Mouse (Mus musculus) lung, postnatal 0 days (tissue): ENCODE measurements around the gene Ntf5. TPM values are rescaled to one million over a fixed set of nuclear protein-coding genes. Genes with fewer than 3 reads are reported as not detected.

ENCODE experiments used
- ATAC-seq: fragments of 200-750 bp; cut with Nextera tagmentation; 2 replicates; pipeline ENCODE4 v1.8.0; 2017; ENCODE audit warnings: moderate library complexity
- DNase-seq: peaks from one replicate; pipeline ENCODE4 v3.0.0-alpha.2; 2016; ENCODE audit warnings: low spot score
- H3K27ac ChIP-seq: fragments of 300-500 bp; sonication (generic); 2 replicates; pipeline ENCODE4 v1.5.1; 2014; ENCODE audit warnings: antibody characterized with exemption, mild to moderate bottlenecking, low read length, mixed read lengths
- H3K27me3 ChIP-seq: fragments of 300-500 bp; sonication (generic); replicated peaks from 2 replicates; pipeline ENCODE4 v1.6.1; 2014; ENCODE audit warnings: low read length, mixed read lengths; ENCODE audit not compliant: insufficient read depth
- H3K36me3 ChIP-seq: fragments of 300-500 bp; sonication (generic); 2 replicates; pipeline ENCODE4 v1.6.1; 2014; ENCODE audit warnings: low read length, mixed read lengths; ENCODE audit not compliant: insufficient read depth
- H3K4me1 ChIP-seq: fragments of 300-500 bp; sonication (generic); 2 replicates; pipeline ENCODE4 v1.6.1; 2014; ENCODE audit warnings: antibody characterized with exemption, low read depth, low read length, mixed read lengths; ENCODE audit not compliant: insufficient read depth
- H3K4me2 ChIP-seq: fragments of 300-500 bp; sonication (generic); replicated peaks from 2 replicates; pipeline ENCODE4 v1.6.1; 2014; ENCODE audit warnings: low read depth, mild to moderate bottlenecking, low read length, moderate library complexity, mixed read lengths
- H3K4me3 ChIP-seq: fragments of 300-500 bp; sonication (generic); 2 replicates; pipeline ENCODE4 v1.5.1; 2014; ENCODE audit warnings: low read depth, low read length
- H3K9ac ChIP-seq: fragments of 300-500 bp; sonication (generic); replicated peaks from 2 replicates; pipeline ENCODE4 v1.6.1; 2014; ENCODE audit warnings: low read depth, mild to moderate bottlenecking
- H3K9me3 ChIP-seq: fragments of 300-500 bp; sonication (generic); 2 replicates; pipeline ENCODE4 v1.6.1; 2016; ENCODE audit warnings: low read length, mixed read lengths
- CTCF ChIP-seq: IDR thresholded peaks from 2 replicates; pipeline ENCODE4 v1.5.1; 2016; ENCODE audit warnings: antibody characterized with exemption, mild to moderate bottlenecking
- EP300 ChIP-seq: IDR thresholded peaks from 2 replicates; pipeline ENCODE4 v1.6.1; 2016; ENCODE audit warnings: antibody characterized with exemption, mild to moderate bottlenecking, control low read depth
- WGBS: fragments of 180-500 bp; shearing (Covaris S2); extraction: QIAGEN DNeasy Blood & Tissue Kit; methylation state at CpG from one replicate; pipeline ENCODE4 v1.1.7; 2014; 5-methylcytosine and 5-hydroxymethylcytosine counted together
- polyA plus RNA-seq: library from polyadenylated mRNA; unstranded; fragments of >200 nt; fragmentation: Nextera tagmentation; extraction: Ambion mirVana; gene quantifications from 2 replicates; pipeline ENCODE4 v1.2.1, GENCODE M21; 2015

Ntf5 gene
- polyA plus RNA-seq, 1 experiment from 2014 or later = 7.1 TPM

DNA sequence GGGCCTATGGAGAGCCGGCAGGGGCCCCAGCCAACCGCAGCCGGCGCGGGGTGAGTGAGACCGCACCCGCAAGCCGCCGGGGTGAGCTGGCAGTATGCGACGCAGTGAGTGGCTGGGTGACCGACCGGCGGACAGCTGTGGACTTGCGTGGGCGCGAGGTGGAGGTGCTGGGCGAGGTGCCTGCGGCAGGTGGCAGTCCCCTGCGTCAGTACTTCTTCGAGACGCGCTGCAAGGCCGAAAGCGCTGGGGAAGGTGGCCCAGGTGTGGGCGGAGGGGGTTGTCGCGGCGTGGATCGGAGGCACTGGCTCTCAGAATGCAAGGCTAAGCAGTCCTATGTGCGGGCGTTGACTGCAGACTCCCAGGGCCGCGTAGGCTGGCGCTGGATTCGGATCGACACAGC, 2.1 kb downstream of the Ntf5 start:
- TF ChIP-seq CTCF (no peak), EP300 (no peak)
- H3K4me3 ChIP-seq = peak overlapping the region; percentile 14; the same call in 1 of the 2 replicates
- peaks cover 27% of the 10 kb centered on the region for H3K27me3 ChIP-seq
- 13% methylated on average over 33 of the region's 37 CpGs for WGBS
- ATAC-seq = peak; percentile 31
- no peak overlapping the region for H3K9ac ChIP-seq
- DNase-seq = peak; percentile 46
- no peaks in the 10 kb centered on the region for H3K36me3 ChIP-seq
- no peaks in the 10 kb centered on the region for H3K9me3 ChIP-seq
- no peaks in the 10 kb centered on the region; the same call in 1 of the 2 replicates for H3K4me1 ChIP-seq
- H3K4me2 ChIP-seq = peak overlapping the region; percentile 47
- H3K27ac ChIP-seq = no peak overlapping the region; the same call in 1 of the 2 replicates

DNA sequence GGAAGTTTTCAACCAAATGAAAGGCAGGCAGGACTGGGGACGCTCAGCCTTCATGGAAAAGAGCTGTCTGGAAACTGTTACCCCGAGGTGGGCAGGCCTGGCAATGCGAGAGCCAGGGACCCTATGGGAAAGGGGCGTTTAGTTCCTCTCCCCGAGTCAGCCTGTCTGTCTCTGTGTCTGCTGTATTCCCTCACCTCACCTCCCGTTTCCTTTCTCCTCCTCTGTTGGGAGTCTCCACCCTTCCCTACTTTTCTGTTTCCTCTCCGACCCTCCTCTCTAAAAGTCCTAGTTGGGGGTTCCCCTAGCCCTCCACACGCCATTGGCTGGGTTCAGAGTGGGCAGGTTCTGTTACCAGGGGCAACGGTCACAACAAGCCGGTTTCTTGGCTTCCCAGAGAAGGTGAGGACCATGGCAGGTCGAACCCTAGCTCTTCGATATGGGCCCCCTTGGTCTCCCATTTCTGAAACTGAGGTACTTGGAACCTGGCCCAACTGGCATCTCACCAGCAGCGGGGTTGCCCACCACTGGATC, 4.5 kb downstream of the Ntf5 start:
- no peak overlapping the region for H3K4me3 ChIP-seq
- no peak overlapping the region for H3K4me2 ChIP-seq
- H3K27me3 ChIP-seq = peaks cover 27% of the 10 kb centered on the region
- no peak overlapping the region; the same call in 1 of the 2 replicates for H3K9ac ChIP-seq
- ATAC-seq (no peak), DNase-seq (peak; percentile 33)
- H3K36me3 ChIP-seq = 0 out of 2 replicates have a peak, but pooled peaks cover 5% of the 10 kb centered on the region
- WGBS = 11% methylated on average over 13 of the region's 13 CpGs
- no peaks in the 10 kb centered on the region for H3K9me3 ChIP-seq
- no peak overlapping the region for H3K27ac ChIP-seq
- H3K4me1 ChIP-seq = no peaks in the 10 kb centered on the region; the same call in 1 of the 2 replicates
- TF ChIP-seq EP300 (no peak), CTCF (no peak)

- H3K4me3 ChIP-seq = no peak overlapping the region
- no peaks in the 10 kb centered on the region for H3K4me1 ChIP-seq
- H3K9me3 ChIP-seq = no peaks in the 10 kb centered on the region
- peaks cover 22% of the 10 kb centered on the region for H3K36me3 ChIP-seq
- H3K27me3 ChIP-seq = peaks cover 9% of the 10 kb centered on the region; the same call in 1 of the 2 replicates
- WGBS = 15% methylated on average over 26 of the region's 27 CpGs
- no peak overlapping the region for H3K9ac ChIP-seq
- DNase-seq (peak; percentile 23), ATAC-seq (peak; percentile 34; the same call in 1 of the 2 replicates)
- TF ChIP-seq EP300 (no peak), CTCF (no peak)
- H3K27ac ChIP-seq = no peak overlapping the region
- H3K4me2 ChIP-seq = no peak overlapping the region
Observed at GRCm38 (mm10) chr7:45419859-45420614, 6.5 kb downstream of the Ntf5 start.

DNA sequence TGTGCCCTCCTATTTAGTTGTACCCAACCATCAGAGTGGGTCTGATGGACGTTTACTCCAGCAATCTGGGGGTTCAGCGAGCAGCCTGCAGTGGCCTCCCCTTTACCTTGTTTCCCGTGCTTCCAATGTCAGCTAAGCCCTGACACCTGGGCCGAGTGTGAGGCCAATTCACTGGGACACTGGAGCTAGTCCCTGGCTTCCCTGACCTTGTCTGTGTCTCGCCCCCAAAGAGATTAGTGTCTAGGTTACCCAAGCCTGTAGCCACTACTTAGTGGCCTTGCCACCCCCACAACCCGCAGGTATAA, 7.1 kb downstream of the Ntf5 start, which contains the start of gene Lhb:
Gene Lhb, plus strand, starts transcription at position 206 of the 305 bp plus-strand sequence.
- Histone ChIP-seq H3K4me2 (no peak within 1 kb of the TSS), H3K27me3 (peaks cover 6% of the 10 kb centered on the region; the same call in 1 of the 2 replicates), H3K9ac (no peak within 1 kb of the TSS)

DNA sequence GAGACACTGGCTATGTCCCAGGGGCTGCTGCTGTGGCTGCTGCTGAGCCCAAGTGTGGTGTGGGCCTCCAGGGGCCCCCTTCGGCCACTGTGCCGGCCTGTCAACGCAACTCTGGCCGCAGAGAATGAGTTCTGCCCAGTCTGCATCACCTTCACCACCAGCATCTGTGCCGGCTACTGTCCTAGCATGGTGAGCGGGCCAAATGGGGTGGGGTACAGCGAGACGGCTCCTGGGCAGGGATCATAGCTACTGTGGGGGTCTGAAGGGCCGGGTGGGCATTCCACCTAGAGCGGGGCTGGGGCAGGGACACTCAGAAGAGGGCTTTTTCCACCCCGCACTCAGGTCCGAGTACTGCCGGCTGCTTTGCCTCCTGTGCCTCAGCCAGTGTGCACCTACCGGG, 7.7 kb downstream of the Ntf5 start:
- H3K27me3 ChIP-seq = 0 out of 2 replicates have a peak, but pooled peaks cover 5% of the 10 kb centered on the region
- DNase-seq = no peak
- no peak overlapping the region for H3K4me3 ChIP-seq
- H3K4me1 ChIP-seq = no peaks in the 10 kb centered on the region
- no peak overlapping the region for H3K4me2 ChIP-seq
- H3K27ac ChIP-seq = no peak overlapping the region
- no peaks in the 10 kb centered on the region for H3K9me3 ChIP-seq
- 92% methylated on average over 14 of the region's 14 CpGs for WGBS
- TF ChIP-seq EP300 = no peak
- no peak for TF ChIP-seq CTCF
- ATAC-seq = no peak
- no peak overlapping the region for H3K9ac ChIP-seq
- H3K36me3 ChIP-seq = peaks cover 24% of the 10 kb centered on the region

More for the DNA sequence above, 7.1 kb downstream of the Ntf5 start, which contains the start of gene Lhb:
- H3K9me3 ChIP-seq = no peaks in the 10 kb centered on the region
- H3K4me3 ChIP-seq = no peak within 1 kb of the TSS
- DNase-seq (no peak), ATAC-seq (no peak)
- no peaks in the 10 kb centered on the region for H3K4me1 ChIP-seq
- TF ChIP-seq EP300 (no peak), CTCF (no peak)
- WGBS = 67% methylated on average over 6 of the region's 6 CpGs
- no peak within 1 kb of the TSS for H3K27ac ChIP-seq
- H3K36me3 ChIP-seq = peaks cover 24% of the 10 kb centered on the region

- H3K27ac ChIP-seq = no peak overlapping the region
- ATAC-seq (no peak), DNase-seq (no peak)
- no peak overlapping the region for H3K4me2 ChIP-seq
- H3K9me3 ChIP-seq = no peaks in the 10 kb centered on the region
- H3K4me3 ChIP-seq = no peak overlapping the region
- peaks cover 37% of the 10 kb centered on the region for H3K36me3 ChIP-seq
- no peaks in the 10 kb centered on the region for H3K4me1 ChIP-seq
- TF ChIP-seq EP300 (no peak), CTCF (no peak)
- H3K27me3 ChIP-seq = no peaks in the 10 kb centered on the region
- no peak overlapping the region for H3K9ac ChIP-seq
- 81% methylated on average over 8 of the region's 8 CpGs for WGBS
Observed at GRCm38 (mm10) chr7:45426556-45426955, 13.1 kb downstream of the Ntf5 start.
